Mouse (Mus musculus): ENCODE data around the gene Hsd17b14. TPM values are rescaled to one million over a fixed set of nuclear protein-coding genes. Genes with fewer than 3 reads are reported as not detected.
A peak's percentile ranks its signal among the peaks of the same experiment; 100 is the strongest.

Hsd17b14 gene
- polyA plus RNA-seq (2015; fragmentation: Nextera tagmentation; extraction: Ambion mirVana) = 0.95 and 1.4 TPM in 2 replicates

GRCm38 (mm10) chr7:45554744-45555143 lies at the start of gene Hsd17b14:
Gene Hsd17b14, plus strand, starts transcription at chr7:45554893.
- ATAC-seq (no peak), DNase-seq (ENCODE audit: low spot score) (no peak)
- Histone ChIP-seq H3K27me3 (replicated peaks; ENCODE audit: insufficient read depth, low read length) (no peaks in the 10 kb centered on the region), H3K36me3 (ENCODE audit: insufficient read depth, low read length) (no peaks in the 10 kb centered on the region), H3K9ac (replicated peaks; ENCODE audit: low read depth) (no peak within 1 kb of the TSS), H3K4me3 (ENCODE audit: low read depth, low read length) (no peak within 1 kb of the TSS), H3K4me1 (ENCODE audit: insufficient read depth, low read depth, low read length) (no peaks in the 10 kb centered on the region), H3K27ac (ENCODE audit: low read length) (no peak within 1 kb of the TSS), H3K9me3 (ENCODE audit: low read length) (no peaks in the 10 kb centered on the region), H3K4me2 (replicated peaks; ENCODE audit: low read depth, low read length) (no peak within 1 kb of the TSS)
- TF ChIP-seq EP300 (IDR thresholded peaks at IDR 0.05) = no peak
- WGBS = 13% methylated on average over 8 of the region's 8 CpGs

GRCm38 (mm10) chr7:45507583-45507982 lies 47.1 kb upstream of the Hsd17b14 start:
- no peak for ATAC-seq
- Histone ChIP-seq H3K4me2 (replicated peaks; ENCODE audit: low read depth, low read length) (no peak overlapping the region), H3K36me3 (ENCODE audit: insufficient read depth, low read length) (no peaks in the 10 kb centered on the region; the same call in 1 of the 2 replicates), H3K9ac (replicated peaks; ENCODE audit: low read depth) (no peak overlapping the region), H3K27me3 (replicated peaks; ENCODE audit: insufficient read depth, low read length) (no peaks in the 10 kb centered on the region), H3K4me1 (ENCODE audit: insufficient read depth, low read depth, low read length) (peaks cover 8% of the 10 kb centered on the region; the same call in 1 of the 2 replicates), H3K9me3 (ENCODE audit: low read length) (no peaks in the 10 kb centered on the region), H3K27ac (ENCODE audit: low read length) (no peak overlapping the region), H3K4me3 (ENCODE audit: low read depth, low read length) (no peak overlapping the region)
- TF ChIP-seq CTCF (IDR thresholded peaks at IDR 0.05) = no peak
- no peak for TF ChIP-seq EP300 (IDR thresholded peaks at IDR 0.05)
- 79% methylated on average over 6 of the region's 6 CpGs for WGBS
- no peak for DNase-seq (ENCODE audit: low spot score)

GRCm38 (mm10) chr7:45508561-45508960 lies 46.1 kb upstream of the Hsd17b14 start:
- TF ChIP-seq CTCF (IDR thresholded peaks at IDR 0.05) (no peak), EP300 (IDR thresholded peaks at IDR 0.05) (no peak)
- Histone ChIP-seq H3K4me2 (replicated peaks; ENCODE audit: low read depth, low read length) (no peak overlapping the region; the same call in 1 of the 2 replicates), H3K4me3 (ENCODE audit: low read depth, low read length) (no peak overlapping the region), H3K9ac (replicated peaks; ENCODE audit: low read depth) (no peak overlapping the region), H3K27ac (ENCODE audit: low read length) (no peak overlapping the region), H3K27me3 (replicated peaks; ENCODE audit: insufficient read depth, low read length) (no peaks in the 10 kb centered on the region), H3K4me1 (ENCODE audit: insufficient read depth, low read depth, low read length) (peaks cover 8% of the 10 kb centered on the region; the same call in 1 of the 2 replicates), H3K36me3 (ENCODE audit: insufficient read depth, low read length) (no peaks in the 10 kb centered on the region; the same call in 1 of the 2 replicates), H3K9me3 (ENCODE audit: low read length) (no peaks in the 10 kb centered on the region)
- ATAC-seq = no peak
- no peak for DNase-seq (ENCODE audit: low spot score)
- WGBS = 75% methylated on average over 6 of the region's 6 CpGs

GRCm38 (mm10) chr7:45509181-45509882 lies 45.4 kb upstream of the Hsd17b14 start:
- H3K27ac ChIP-seq (ENCODE audit: low read length) = peak overlapping the region; percentile 88; the same call in 1 of the 2 replicates

GRCm38 (mm10) chr7:45509912-45510787 lies 44.5 kb upstream of the Hsd17b14 start, which contains the start of gene Nucb1:
Gene Nucb1, minus strand, starts transcription at chr7:45510406.
- peak within 1 kb of the TSS; percentile 79 for H3K4me3 ChIP-seq (ENCODE audit: low read depth, low read length)
- TF ChIP-seq EP300 (IDR thresholded peaks at IDR 0.05) (peak; percentile 75), CTCF (IDR thresholded peaks at IDR 0.05) (no peak)
- H3K9me3 ChIP-seq (ENCODE audit: low read length) = no peaks in the 10 kb centered on the region
- H3K36me3 ChIP-seq (ENCODE audit: insufficient read depth, low read length) = no peaks in the 10 kb centered on the region
- DNase-seq (ENCODE audit: low spot score) (peak; percentile 98), ATAC-seq (peak; percentile 95)
- peak within 1 kb of the TSS; percentile 74 for H3K4me2 ChIP-seq (replicated peaks; ENCODE audit: low read depth, low read length)
- under 1% methylated on average over 44 of the region's 44 CpGs for WGBS
- peaks cover 8% of the 10 kb centered on the region; the same call in 1 of the 2 replicates for H3K4me1 ChIP-seq (ENCODE audit: insufficient read depth, low read depth, low read length)
- H3K27ac ChIP-seq (ENCODE audit: low read length) = peak within 1 kb of the TSS; percentile 88
- peak within 1 kb of the TSS; percentile 72 for H3K9ac ChIP-seq (replicated peaks; ENCODE audit: low read depth)
- no peaks in the 10 kb centered on the region for H3K27me3 ChIP-seq (replicated peaks; ENCODE audit: insufficient read depth, low read length)

More at GRCm38 (mm10) chr7:45509181-45509882, 45.4 kb upstream of the Hsd17b14 start:
- Histone ChIP-seq H3K4me1 (ENCODE audit: insufficient read depth, low read depth, low read length) (peaks cover 8% of the 10 kb centered on the region; the same call in 1 of the 2 replicates), H3K9me3 (ENCODE audit: low read length) (no peaks in the 10 kb centered on the region), H3K4me2 (replicated peaks; ENCODE audit: low read depth, low read length) (peak overlapping the region; percentile 74), H3K36me3 (ENCODE audit: insufficient read depth, low read length) (no peaks in the 10 kb centered on the region; the same call in 1 of the 2 replicates), H3K9ac (replicated peaks; ENCODE audit: low read depth) (peak overlapping the region; percentile 72), H3K4me3 (ENCODE audit: low read depth, low read length) (peak overlapping the region; percentile 79), H3K27me3 (replicated peaks; ENCODE audit: insufficient read depth, low read length) (no peaks in the 10 kb centered on the region)
- ATAC-seq (peak; percentile 1; the same call in 1 of the 2 replicates), DNase-seq (ENCODE audit: low spot score) (no peak)
- TF ChIP-seq CTCF (IDR thresholded peaks at IDR 0.05) = no peak
- no peak for TF ChIP-seq EP300 (IDR thresholded peaks at IDR 0.05)
- 24% methylated on average over 19 of the region's 19 CpGs for WGBS

- DNase-seq (ENCODE audit: low spot score) (no peak), ATAC-seq (no peak)
- H3K4me3 ChIP-seq (ENCODE audit: low read depth, low read length) = no peak overlapping the region
- no peaks in the 10 kb centered on the region for H3K9me3 ChIP-seq (ENCODE audit: low read length)
- H3K9ac ChIP-seq (replicated peaks; ENCODE audit: low read depth) = no peak overlapping the region
- H3K4me2 ChIP-seq (replicated peaks; ENCODE audit: low read depth, low read length) = no peak overlapping the region
- WGBS = 79% methylated on average over 7 of the region's 7 CpGs
- TF ChIP-seq EP300 (IDR thresholded peaks at IDR 0.05) (no peak), CTCF (IDR thresholded peaks at IDR 0.05) (no peak)
- H3K4me1 ChIP-seq (ENCODE audit: insufficient read depth, low read depth, low read length) = peaks cover 2% of the 10 kb centered on the region; the same call in 1 of the 2 replicates
- no peaks in the 10 kb centered on the region for H3K36me3 ChIP-seq (ENCODE audit: insufficient read depth, low read length)
- H3K27me3 ChIP-seq (replicated peaks; ENCODE audit: insufficient read depth, low read length) = no peaks in the 10 kb centered on the region
- no peak overlapping the region for H3K27ac ChIP-seq (ENCODE audit: low read length)
Measured at GRCm38 (mm10) chr7:45514411-45514810, 40.3 kb upstream of the Hsd17b14 start.
